Mouse (Mus musculus) gastrocnemius, postnatal 10 days (tissue): ENCODE measurements at regions not wholly inside any gene's neighbourhood (a gene's known extent, or its start where the extent isn't known, plus 50 kb on each side); places are given as distances from the start of the nearest gene placed in this dataset.
"Not testable (repeated sequence)": the region's sequence is repeated elsewhere in the genome, so short reads cannot be mapped to it uniquely, and the experiment has no call there.

Source experiments
- DNase-seq: peaks from one replicate; pipeline ENCODE4 v3.0.0; 2021; ENCODE audit warnings: mixed read lengths

DNA sequence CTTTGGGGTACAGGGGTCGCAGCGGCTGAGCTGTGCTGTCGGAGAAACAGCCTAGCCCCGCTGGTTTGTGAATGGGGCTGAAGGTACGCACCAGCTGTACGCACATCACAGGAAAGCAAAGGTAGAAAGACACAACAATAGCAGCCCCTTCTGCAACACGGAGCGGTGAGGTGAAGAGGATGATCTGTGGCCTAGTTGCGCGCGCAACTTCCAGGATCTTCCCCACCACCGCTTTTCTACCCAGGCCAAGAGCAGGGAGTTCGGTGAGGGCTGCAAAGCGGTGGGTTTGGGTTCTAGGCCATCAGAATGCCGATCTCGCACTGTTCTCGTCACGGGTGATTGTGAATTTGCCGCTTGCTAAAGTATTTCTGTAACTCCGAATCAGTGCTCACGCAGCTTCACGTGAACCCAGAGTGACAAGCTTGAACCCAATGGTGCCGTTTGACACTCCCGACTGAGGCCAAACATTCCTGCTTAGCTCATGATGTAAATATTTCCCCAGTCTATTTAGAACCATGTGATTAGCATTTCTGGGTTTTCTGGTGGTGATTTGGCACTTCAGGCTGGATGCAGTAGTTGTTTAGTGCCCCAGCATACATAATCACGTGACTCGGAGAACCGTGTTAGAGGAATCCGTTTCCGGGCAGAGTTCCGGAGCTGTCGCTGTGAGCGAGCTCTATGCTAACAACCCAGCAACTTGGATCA, 54.7 kb downstream of the Cryaa start:
- no peak for DNase-seq

DNA sequence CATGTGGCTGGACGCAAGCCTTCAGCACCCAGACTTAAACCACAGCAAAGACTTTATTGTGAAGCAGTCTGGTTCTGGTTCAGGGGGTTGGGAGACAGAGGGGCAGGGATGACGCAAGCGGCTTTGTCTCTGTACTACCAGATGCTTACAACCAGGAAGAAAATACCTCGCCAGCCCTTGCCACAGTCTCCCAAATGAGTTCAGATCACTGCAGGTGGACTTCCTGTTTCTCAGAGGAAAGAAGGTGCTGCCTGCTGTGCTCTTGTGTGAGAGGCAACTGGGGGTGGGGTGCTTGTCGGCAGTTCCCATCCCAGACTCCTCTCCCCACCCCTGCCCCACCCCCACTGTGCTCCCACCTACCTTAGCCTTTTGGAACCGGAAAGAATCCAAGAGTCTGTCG, 56.9 kb downstream of the Cryaa start:
- no peak for DNase-seq

DNA sequence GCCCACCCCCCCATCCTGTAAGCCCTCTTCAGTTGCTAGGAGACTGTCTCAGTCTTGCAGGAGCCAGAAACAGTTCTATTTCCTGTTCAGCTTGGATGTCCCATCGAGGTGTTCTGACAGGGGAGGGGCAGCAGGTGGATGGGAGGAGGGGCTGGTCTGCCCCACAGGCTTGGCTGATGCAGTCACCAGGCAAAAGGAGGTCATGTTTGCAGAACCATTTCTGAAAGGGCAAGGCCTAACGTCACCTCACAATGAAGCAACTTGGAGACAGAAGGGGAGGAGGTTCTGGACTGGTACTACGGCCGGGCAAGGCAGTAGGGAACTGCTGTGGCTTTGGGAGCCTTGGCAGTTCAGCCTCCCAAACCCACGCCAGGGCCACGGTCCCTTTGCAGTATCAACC, 59.1 kb downstream of the Cryaa start:
- DNase-seq, result no peak

DNA sequence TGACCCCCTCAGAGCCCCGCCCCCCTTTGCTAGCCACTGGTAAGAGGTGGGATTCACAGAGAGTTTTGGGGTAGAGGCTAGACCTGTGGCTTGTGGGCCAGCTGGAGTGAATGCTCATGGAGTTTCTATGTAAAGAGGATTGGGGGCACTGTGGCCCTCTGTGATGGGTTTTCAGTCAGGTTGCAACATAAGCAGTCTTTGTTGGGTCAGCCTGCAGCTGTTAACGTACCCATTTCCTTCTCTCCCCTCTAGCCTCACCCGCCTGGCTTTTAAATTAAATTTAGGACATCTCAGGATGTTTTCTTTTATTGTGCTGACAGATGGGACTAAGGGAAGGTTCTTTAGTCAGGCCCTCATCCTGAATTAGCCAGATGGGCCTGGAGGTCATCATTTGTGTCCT, 60.6 kb downstream of the Cryaa start:
- no peak for DNase-seq

DNA sequence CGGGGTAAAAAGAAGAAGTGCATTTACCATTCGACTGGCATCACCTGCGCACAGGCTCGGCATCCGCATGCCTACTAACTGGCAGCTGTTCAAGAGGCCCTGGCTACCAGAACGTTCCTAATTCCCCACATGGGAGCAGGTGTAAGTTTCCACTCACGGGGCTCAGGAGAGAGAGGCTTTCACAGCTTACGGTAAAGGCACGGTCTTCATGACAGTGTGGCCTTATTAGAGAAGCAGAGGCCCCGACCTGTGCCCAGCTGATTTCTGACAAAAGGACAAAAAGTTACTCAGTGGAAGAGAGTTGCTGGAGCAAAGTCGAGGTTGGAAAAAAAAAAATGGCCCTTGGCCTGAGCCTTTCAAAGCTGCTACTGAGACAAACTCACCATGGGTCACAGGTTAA, 62.0 kb downstream of the Cryaa start:
- DNase-seq, result no peak

DNA sequence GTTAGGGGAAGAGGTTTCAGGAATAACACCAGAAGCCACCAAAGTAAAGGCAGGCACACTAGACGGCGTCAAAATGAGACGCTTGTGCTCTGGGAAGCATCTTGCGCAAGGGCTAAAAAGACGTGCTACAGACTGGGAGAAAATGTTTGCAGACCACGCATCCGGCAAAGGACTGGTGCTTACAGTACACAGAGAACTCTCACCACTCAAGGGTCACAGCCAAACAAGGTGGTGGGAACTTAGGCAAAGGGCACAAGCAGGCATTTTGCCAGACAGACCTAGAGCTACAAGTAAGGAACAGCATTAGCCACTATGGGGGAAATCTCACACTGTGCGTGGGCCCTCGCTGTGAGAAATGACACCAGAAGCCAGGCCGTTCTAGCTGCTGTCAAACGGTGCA, 62.5 kb downstream of the Cryaa start:
- no peak for DNase-seq

DNA sequence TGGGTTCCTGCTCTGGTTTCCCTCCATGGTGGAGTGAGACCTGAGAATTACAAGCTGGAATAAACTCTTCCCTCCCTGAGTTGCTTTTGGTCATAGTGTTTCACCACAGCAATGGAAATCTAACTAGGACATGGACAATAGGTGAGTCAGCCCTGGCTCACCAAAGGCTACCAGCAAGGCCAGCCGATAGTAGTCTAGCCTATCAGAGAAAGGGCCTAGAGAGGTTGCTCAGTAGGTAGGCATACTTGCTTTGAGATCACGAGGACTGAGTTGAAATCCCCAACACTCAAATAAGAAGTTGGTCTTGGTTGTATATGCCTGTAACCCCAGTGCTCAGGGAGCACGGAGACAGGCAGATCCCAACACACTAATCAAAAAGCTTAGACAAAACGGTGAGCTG, 66.0 kb downstream of the Cryaa start:
- no peak for DNase-seq

DNA sequence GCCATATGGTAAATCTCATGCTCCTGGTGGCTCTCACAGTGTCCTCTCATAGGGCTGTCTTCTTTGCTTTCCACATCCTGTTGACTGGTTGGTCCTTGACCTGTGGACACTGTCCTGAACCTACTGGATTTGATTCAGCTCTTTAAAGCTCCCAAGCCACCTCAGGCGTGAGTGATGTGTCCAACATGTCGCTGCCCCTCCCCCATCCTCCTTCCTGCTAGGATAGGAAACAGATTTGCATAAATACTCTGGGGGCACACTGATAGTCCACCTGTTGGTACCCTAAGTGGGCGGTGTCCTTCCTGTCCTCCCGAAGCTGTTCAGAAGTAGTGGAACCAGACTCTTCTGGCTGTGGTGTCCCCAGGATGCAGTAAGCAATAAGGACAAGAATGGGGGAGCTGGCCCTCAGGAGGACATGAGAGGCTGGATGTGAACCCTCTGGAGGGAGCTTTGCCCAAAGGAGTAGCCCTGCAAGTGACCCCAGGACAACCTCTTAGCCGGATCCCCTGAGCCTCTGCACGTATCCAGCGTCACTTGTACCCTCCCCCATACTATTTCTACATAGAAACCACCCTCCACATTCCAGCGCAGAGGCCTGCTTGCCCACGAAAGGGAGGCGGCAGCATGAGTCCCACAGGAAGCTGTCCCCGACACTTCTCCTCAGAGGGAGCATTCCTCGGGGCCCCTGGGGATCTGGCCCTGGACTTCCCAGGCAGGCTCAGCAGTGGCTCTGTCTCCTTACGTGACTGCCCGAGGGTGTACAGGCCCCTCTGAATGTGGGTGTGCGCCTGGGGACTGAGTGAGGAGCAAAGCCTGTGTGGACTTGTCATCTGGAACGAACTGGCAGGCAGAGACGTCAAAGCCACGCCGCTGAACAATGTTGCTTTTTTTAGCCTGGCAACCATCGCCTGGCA, 68.8 kb downstream of the Cryaa start:
- peak; percentile 31 for DNase-seq

DNA sequence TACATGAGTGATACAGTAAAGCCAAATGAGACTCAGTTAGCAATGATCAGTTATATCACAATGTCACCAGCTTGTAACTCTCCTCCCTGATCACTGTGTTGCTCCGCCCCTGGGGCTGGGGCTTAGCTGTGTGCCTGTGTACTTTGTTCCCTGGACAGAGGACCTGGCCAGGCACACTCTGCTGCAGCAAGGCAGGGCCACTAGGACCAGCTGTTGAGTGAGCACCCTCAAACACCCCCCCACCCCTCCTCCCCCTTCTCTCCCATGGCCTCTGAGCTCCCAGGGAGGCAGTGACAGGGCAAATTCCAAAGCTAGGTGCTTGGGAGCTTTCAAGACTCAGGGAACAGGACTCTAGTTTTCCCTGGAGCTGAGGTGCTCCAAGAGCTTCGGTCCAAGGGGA, 70.0 kb downstream of the Cryaa start:
- DNase-seq, result no peak

DNA sequence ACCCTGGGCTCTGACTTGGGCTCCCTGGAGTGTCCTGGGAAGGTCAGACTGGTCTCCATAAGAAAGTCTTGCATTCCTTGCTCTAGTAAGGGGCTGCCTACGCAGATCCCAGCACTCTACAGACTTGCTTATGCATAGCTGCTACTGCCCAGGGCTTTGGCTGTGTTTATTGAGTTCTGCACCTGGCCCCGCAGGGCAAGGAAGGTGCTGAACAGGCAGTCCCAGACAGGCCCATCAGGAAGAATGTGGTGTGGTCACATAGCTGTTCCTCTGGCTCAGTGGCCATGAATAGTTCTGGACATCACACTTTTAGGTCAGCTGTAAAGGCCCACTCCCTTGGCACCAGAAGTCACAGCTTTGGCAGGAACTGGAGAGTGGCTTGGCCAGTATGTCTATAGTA, 70.6 kb downstream of the Cryaa start:
- no peak for DNase-seq

DNA sequence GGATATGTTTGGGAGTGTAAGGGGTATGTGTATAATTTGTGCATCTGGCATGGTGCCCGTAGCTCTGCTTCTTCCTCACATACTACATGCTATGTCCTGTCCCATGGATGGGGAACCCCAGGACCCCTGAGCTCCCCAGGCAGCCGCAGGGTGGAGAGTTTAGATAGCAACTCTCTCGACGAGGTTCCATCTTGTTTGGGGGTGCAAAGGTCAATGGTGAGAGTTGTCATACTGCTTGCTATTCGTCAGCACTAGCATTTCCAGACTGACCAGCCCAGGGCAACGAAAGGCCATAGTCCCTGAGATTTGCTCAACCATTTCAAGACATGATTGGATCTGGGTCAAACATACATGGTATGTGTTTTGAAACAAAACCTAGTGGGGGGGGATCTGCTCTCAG, 71.4 kb downstream of the Cryaa start:
- DNase-seq, result no peak

DNA sequence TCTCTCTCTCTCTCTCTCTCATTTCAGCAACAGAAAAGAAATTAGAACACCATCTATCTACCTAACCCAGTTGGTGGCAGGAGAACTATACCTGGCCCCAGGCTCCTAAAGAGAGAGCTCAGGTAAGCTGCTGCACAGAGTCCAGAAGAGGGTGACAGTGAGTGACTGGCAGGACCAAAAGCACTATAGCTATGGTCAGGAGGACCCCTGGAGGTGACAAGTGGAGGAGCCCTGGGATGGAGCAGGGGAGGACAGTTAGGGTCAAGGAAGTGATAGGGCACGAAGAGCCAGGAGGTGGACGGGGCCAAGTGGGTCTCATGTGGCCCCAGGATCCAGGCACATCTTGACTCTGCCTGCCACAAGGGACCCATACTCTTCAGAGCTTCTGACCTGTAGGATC, 73.7 kb downstream of the Cryaa start:
- DNase-seq, result no peak

DNA sequence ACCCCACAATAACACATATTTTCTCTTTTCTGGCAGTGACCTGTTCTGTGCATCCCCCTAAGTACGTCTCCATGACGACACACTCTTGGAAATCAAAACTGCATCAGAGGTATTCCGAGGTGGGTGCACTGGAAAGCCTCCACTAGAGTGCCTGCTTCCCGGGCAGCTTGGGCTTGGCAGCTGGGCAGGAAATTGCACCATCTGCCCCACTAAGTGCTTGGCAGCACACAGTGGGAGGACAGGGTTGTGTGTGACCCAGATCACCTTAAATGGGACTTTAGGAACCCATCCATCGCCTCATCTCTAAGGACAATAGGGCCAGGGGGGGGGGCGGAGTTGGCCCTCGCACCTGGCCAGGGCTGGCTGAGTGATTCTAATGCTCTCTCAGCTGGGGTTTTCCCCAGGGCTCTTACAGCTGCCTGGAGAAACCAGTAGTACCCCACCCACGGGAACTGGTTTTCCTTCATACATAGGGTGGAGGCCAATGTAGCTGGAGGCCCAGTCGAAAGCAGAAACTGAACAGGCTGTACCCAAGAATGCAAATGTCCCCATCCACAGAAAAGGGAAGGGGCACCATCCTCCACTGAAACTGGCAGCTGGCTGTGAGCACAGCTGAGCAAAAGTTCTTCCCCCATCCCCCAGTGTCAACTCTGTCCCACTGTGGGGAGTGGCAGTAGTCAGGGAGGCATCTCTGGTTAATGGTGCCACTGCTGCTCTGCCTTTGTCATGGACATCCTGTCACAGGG, 75.7 kb downstream of the Cryaa start:
- DNase-seq, result no peak

DNA sequence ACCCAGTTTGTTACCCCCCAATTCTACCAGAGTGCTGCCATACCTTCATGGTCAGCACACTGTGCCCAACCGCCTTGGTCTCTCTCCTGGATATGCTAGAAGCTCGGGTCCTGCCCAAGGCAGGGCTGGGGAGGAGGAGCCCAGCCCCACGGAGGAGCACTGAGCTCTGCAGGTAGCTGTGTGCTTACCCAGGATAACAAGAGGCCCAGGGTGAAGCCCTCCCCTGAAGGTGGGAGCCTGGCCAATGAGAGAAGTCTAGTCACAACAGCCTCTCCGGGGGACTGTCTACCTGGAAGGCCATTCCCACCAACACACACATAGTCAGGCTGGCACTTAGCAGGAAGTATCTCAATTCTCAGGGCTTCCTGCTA, 76.2 kb downstream of the Cryaa start:
- DNase-seq, result no peak

DNA sequence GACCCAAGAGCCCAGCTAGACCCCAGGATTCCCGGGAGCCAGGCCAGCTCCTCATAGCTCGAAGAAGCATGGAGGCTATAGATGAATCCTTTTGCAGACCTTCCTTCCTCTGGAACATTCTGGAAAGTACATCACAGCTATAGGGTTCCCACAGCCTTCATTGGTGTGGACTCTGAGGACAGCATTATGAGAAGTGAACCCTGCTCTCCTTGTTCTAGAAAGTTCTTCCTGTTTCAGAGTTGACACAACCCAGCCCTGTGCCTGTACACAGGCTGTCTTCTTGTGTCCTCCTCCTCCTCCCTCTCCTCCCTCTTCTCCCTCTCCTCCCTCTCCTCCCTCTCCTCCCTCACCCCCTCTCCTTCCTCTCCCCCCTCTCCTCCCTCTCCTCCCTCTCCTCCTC, 82.9 kb downstream of the Cryaa start:
- no peak for DNase-seq

DNA sequence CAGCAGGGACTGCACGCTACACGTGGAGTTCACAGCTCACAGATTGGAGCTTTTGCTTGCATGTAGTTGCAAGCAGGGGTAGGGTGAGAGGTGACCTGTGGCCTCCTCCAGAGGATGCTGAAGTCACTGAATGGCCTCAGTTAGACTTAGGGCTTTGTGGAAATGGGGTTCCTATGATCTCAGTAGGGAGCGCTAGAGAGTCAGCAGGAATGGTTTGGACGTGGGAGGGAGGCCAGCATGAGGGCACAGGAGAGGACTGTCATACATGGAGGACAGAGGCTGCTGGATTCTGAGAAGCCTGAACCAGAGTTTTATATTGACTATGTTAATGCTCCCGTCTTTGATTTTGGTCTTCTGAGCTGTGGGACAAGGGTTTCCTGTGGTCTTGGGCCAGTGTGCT, 85.5 kb downstream of the Cryaa start:
- no peak for DNase-seq

DNA sequence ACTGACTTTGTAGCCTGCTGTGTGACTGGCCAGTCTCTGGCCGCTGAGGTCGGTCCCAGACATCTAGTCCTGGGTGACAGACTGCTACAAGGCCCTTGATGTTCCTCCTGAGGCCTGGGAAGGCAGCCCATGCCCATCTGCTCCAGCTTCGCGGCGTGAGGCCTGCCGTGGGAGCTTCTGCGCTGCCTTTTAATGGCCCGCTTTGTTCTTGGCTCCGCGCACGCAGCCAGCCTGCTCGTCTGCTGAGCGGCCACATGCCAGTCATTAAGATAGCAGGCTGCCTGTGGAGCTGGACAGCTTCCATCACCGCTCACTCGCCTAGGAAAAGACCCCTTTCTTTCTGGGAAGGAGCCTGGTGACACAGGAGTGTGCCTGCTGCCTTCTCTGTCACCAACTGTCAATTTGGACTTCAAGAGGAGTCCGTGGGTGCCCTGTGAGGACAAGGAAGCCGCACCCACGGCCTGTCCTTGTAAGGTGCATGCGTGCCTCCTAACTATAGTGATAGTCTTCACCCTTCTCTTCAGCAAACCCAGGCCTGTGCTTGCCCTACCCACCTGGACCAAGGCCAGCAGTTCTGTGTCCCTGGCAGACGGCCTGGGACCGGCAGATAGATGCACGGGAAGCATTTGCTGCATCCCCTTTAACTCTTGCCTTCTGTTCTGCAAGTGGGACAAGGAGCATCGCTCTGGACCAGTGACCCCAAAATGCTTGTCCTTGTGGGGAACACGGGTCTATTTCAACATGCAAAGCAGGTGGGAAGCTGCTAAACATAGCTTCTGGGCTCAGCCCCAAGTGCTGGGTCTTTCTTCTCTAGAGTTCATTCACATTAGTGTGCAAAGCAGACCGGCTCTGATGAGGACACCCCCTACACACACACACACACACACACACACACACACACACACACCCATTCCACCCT, 88.6 kb downstream of the Sik1 start:
- DNase-seq, result peak; percentile 71

DNA sequence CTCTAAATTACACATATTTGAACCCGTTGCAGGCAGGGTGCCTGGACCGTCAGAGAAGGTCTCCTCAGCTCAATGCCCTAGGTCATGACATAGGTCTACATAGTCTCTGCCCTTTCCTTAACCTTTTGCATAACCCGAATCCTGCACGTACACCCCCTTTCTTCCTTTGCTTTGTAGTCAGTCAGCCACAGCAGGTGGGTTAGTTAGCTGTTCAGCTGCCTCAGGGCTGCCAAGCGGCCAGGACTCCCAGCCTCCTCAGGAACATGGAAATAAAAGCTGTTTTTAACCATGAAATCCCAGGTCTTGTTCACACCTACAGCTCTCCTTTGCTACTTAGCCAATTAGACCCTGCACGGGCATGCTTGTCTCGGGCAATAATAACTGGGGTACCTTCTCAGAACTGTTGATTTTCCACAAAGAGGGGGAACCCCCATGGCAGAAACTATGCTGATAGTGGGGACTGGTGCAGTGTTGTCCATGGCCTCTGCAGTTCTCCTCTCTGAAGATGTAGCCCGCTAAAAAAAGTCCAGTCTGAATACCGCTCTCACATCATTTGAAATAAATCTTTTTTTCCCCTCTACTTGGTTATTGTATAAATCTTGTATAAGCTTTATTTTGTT, 83.3 kb downstream of the Sik1 start:
- DNase-seq, result no peak

DNA sequence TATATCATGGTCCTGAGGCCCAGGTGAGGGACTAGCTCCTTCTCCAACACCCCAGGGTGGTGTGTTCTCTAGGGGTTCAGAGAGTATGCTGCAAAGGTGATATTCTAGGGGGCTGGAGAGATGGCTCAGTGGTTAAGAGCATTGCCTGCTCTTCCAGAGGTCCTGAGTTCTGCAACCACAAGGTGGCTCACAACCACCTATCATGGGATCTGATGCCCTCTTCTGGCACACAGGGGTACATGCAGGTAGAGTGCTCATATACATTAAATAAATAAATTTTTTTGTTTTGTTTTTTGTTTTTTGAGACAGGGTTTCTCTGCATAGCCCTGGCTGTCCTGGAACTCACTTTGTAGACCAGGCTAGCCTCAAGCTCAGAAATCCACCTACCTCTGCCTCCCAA, 81.7 kb downstream of the Sik1 start:
- not testable (repeated sequence) for DNase-seq

DNA sequence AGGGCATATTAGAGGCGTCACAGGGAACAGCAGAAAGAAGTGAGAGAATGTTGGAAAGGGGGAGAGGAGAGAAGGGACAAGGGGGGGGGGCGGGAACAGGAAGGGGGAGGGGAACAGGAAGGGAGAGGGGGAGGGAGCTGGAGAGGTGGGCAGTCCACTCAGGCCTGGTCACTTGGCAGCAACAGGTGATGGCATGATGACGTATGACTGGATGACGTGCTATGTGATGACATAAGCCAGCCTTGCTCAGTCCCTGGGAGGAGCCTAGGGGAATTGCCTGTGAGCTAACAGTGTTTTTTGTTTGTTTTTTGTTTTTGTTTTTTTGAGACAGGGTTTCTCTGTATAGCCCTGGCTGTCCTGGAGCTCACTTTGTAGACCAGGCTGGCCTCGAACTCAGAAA, 80.6 kb downstream of the Sik1 start:
- no peak for DNase-seq

DNA sequence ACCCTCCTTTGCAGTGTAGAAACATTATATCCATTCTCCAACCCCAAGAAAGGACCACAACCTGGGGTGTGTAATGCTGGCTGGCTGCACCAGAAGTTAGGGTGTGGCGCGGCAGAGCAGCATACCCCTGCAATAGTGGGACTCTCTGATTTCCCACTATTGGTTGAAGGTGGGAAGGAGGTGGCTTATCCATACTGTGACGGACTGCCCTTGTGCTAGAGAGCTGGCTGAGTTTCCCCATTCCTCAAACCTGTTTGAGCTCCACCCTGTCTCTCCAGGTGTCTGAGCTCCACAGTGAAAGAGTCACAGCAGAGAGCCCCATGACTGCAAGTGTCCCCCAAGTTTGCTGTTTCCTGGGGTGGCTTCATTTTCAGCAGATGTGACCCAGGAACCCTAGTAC, 79.6 kb downstream of the Sik1 start:
- DNase-seq, result no peak
